Mouse (Mus musculus) lung, postnatal 10 days (tissue): ENCODE measurements around the gene Bpifb4.

Experiments used
- DNase-seq: peaks from one replicate; pipeline ENCODE4 v3.0.0; 2021

Gene Bpifb4

DNA sequence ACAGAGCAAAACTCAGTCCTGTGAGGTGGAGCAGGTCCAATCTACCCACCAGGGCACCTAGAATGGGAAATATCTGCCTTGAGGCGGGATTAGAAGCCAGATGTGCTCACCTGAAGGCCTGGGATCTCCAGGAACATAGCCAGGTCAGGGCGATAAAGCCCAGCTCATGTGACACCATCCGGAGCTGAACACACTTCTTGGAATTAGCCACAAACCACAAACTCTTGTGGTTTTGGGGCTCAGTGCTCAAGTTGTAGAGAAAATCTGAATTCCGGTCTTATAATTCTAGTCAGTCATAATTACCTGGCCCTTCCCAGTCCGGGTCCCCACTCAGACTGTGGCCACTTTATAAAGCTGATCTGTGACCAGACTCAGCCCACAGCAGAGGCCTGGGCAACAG, at the start of gene Bpifb4:
Gene Bpifb4 (plus strand): TSS at position 370 of the 400 bp plus-strand sequence.
- DNase-seq = no peak

DNA sequence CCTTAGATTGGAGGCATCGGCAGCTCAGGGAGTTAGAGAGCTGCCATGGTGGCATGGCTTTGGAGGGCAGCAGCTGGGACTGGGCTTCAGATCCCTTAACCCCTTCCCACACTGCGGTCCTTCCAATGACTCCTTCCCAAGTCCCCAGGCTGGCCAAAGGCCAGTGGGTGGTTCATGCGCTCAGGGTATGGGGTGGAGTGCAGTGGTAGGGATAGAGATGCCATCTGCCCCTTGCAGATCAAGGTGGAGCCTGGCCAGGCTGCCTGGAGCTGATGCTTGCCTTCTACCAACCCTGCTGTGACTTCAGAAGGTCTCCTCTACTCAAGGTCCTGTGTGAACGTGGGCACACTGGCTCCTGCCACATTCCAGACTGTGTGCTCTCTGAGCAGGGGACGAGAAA, 38.9 kb upstream of the Bpifb4 start:
- no peak for DNase-seq

DNA sequence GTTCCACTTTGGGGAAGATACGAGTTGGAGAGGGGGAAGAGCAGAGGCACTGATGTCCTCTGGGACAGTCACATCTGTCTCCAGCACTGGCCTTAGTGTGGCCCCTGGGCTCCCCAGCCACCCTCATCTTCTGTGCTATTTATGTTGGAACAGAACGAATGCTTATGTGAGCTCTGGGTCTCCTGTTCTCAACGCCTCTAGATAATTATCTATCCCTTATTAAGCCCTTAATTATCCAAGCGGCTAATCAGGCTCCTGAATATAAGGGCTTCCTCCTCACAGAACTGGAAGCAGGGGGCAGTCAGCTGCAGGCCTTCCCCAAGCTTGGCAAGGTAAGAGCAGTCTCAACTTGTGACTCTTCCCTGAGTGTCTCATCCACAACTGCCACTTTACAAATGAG, 37.9 kb upstream of the Bpifb4 start, which contains the start of gene Bpifb6:
Gene Bpifb6 (plus strand): TSS at position 301 of the 400 bp plus-strand sequence.
- DNase-seq = no peak

DNA sequence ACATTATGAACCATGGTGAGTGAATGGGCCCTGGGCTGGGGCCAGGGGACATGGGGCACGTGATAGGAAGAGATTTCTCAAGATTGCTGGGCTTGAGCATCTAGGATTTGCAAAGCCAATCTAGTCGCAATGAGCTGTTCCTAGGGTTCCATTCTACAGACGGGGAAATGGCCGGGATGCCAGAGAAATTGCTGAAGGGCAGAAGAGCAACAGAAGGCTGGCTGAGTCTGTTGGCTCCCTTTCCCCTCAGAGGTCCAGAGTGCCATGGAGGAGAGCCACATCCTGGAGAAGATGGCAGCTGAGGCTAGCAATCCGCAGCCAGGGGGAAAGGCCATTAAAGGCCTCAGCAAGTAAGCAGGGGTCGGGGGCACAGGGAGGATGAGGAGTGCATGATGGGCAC, 35.3 kb upstream of the Bpifb4 start:
- no peak for DNase-seq

DNA sequence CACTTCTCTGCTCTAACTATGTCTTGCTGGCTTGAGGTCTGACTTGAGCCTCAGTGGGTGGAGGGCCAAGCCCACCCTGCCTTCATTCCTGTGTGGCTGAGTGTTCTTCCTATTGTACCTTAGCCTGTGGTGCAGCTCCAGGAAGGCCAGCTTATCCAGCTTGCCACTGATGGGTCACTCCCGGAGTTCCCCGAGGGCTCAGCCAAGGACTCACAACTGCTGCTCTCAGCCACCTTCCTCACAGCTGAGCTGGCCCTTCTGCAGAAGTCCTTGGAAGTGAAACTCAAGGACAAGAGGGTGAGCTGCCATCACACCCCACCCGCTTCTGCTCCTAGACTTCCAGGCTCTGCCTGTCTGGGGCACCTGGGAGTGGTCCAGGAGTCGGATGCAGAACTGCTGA, 31.4 kb upstream of the Bpifb4 start:
- DNase-seq = no peak

DNA sequence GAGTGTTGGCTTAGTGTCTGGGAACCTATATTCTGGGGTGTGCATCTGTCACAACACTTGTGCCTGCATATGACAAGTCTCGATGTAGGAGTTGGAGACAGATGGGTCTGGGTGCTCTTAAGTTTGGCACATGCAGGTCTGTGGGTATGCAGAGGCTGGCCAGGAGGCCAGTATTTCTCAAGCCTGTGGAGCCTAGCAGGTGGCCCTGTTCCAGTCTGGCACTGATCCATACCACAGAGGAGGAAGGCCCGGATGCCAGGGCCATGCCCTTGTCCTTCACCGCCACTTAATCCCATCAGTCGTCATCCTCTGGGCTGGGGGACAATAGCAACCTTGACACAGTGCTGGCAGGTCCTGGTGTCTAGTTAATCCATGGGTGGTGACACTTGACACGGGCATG, 23.9 kb upstream of the Bpifb4 start:
- DNase-seq = peak; percentile 11

DNA sequence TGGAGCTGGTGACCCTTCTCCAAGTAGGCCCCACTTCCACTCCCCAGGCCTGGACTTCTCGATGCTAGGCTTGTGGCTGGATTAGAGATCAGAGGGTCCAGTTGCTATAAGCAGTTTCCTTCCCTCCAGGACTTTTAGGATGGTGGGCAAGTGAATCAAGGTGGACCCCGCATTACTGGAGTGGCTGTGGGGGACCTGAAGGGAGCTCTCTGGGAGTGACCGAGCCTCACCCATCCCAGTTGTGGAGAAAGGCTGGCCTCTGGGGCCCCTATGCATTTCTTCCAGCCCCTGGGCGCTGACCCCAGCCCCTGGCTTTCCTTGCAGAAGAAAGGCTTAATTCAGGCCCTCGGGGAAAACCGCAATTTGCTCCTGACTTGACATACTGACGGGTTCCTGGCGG, 20.1 kb upstream of the Bpifb4 start, which contains the start of gene Bpifb3:
Gene Bpifb3 (plus strand): TSS at position 301 of the 400 bp plus-strand sequence.
- no peak for DNase-seq

DNA sequence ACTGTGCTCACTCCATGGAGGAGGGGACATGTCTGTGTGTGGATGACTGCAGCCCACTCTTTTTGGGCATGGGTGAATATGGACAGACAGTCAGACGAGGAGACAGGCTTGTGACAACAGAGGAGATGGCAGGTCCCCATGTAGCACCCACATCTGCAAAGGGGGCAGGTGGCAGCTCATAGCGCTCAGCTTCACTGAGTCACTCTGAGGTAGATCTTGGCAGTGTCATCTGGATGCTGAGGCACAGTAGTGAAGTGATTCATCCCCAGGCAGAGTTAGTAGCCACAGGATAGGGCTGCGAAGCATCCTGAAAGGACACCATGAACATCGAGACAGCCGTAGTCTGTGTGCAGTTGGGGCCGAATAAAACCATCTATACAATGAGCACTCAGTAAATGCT, 16.8 kb upstream of the Bpifb4 start:
- no peak for DNase-seq

DNA sequence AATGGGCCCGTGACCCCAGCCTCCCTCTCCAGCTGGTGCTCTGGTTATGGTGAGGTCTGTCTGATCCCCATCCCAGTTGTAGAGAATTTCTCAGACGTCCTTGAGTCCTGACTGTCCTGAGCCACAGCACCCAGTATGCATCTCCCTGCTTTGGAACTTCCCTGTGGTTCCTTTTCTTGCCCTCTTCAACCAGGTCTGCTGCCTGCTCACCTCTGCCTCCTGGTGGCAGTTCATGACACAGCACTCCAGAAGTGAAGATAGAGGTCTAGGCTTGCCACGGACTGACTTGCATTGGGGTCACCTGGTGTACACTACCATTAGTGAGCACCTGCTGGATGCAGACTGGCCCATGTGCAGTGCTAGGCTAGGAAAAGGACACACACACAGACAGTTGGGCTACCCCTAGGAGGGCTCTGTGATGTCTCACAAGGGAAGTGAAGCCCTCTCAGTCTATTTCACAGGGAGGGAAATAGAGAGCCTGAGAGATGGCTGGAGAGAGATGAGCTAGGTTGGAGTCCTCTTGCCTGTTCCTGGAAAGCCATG, 8.1 kb upstream of the Bpifb4 start:
- DNase-seq = peak; percentile 55

DNA sequence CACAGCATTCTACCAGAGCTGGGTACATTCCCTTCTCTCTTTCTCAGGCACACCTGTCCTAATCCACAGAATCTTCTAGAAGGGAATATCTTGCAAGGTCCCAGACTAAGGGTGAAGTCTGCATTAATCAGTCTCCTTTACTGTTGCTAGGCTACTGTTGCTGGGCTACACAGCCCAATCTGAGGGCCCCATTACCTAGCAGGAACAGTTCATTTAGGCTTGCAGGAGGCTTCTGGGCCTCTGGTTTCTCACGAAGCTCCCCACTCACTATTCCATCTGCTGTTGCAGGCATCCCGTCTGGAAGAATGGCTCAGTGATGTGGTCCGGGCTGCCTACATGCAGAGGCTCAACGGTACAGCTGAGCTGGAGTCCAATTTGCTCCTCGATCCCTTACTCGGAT, 6.9 kb upstream of the Bpifb4 start:
- DNase-seq = no peak

DNA sequence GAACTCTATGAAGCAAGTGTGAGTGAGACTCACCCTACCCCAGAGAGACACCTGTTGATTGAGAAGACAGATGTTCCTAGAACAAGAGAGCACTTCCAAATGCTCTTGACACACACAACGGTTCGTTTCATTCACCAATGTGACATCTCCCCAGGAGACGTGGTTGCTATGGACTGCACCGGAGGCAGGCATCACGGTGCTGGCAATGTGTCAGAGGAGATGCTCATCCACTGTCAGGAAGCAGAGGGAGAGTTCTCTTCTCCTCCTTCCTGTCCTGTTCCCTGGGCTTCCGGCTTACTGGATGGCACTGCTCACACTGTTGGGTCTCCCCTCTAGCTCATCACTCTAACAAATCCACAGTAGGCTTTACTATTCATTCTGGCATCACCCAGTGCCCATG, 4.7 kb upstream of the Bpifb4 start:
- DNase-seq = no peak

DNA sequence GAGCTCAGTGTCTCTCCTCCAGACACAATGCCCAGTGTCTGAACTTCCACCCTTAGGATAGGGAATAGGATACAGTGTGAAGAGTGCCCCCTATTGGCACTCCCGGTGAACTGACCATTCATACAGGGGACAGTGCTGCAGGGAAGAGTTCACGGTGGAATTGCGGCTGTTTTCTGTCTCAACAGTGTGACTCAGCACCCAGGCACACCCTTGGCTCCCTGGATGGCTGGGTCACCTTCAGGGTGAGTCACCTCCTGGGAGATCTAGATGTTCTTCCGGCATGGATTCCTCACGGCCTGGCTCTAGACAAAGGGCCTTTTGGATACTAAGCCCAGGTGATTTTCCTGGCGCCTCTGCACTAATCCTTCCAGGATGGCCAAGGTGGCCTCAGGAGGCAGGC, 2.7 kb upstream of the Bpifb4 start:
- DNase-seq = no peak

DNA sequence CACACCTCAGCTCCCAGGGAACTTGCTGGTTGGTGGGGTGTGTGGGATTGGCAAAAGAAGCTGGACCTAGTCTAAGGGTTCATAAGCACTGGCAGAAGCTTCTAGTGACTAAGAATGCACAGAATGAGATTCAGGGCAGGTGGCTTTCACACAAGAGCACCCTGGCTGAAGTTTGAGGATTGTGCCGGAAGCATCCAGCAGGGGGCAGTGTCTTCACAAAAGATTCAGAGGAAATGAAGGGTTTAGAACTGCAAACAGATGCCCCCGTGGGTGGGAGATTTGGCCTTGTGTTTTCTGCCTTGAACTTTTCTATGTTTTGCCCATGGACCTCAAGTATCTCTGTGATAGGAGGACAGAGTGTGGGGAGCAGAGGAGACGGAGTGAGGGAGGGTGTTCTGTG, 5.5 kb downstream of the Bpifb4 start:
- peak; percentile 65 for DNase-seq

DNA sequence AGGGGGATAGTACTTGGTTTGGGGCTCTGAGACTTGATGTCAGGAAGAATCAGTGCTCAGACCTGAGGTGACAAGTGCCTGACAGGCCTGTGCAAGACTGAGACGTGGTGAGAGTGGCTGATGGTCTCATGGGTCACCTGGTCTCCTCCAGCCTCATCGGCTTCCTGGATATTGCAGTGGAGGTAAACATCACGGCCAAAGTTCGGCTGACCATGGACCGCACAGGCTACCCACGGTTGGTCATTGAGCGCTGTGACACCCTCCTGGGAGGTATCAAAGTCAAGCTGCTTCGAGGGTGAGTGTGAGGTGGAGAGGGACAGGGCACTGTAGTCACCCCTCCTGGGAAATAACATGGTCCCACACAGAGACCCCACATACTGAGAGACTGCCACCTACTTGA, 6.6 kb downstream of the Bpifb4 start:
- DNase-seq = no peak

DNA sequence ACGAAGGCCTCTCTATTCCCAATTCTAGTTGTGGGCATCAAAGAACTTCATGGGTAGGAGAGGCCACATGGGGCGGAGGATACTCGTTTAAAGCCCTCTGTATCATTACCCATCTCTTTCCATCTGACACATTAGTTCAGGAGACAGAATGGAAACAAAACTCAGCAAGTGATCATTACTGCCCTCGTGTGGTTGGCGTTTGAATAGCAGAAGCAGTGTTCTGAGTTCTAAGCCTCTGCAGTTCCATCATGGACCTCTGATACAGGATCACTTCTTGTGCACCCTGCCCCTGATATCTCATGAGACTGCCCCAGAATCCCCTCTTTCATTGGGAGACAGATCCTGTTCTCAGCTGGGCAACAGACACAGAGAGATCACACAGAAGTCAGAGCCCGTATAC, 14.9 kb downstream of the Bpifb4 start:
- peak; percentile 70 for DNase-seq

DNA sequence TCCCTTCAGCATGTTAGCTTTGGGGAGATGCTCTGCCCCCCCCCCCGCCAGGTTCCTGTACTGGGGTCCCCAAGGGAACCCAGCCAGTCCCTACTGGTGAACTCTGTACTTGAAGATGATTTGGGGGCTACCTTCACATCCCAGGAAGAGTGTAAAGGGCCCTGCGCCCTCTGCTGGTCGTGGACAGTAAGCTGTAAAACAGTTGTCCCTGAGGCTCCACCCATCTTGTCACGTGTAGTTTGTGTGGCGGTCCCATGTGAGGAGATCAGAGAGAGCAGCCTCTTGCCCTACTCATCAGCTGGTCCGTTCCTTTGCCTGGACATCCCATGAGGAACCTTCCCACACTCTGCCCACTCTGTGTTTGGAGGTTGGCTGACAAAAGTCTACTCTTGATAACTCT, 15.8 kb downstream of the Bpifb4 start:
- DNase-seq = peak; percentile 60

DNA sequence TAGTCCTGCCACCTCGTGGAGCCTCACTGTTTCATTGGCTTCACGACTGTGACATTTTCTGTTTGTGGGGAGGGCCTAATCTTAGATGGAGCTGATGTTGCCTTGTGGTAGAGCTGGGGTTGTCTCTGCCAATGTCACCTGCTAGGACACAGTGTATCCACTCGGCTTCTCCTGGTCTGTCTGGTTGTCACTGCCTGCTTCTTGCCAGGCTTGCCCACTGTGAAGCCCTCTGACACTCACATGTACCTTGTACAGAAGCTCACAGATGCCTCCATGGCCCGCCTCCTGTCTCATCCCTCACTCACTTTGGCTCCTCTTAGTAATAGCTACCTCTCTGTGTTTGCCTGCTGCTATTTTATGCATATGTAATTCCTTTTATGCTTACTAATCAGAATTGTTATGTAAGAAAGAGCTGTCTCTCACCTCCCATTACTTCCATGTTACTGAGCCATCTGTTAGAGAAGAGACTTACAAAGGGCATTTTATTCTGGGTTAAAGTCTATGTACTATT, 24.9 kb downstream of the Bpifb4 start:
- no peak for DNase-seq

DNA sequence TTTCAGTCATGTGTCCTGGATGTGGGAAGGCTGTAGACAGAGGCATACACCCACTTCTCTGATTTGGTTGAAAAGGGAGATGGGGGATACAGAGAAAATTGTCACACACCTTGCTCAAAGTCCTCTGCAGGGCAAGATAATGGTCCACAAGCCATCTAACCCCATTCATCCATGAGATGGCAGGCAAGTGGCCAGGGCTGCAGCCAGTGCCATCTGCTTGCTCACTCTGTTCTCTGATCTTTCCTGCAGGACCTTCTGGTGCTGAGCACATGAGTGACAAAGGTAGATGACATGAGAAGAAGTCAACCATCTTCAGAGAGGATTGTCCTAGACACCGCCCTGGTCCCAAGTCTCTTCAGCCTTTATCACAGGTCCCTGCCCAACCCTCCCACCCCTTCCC, 25.3 kb downstream of the Bpifb4 start:
- DNase-seq = no peak

DNA sequence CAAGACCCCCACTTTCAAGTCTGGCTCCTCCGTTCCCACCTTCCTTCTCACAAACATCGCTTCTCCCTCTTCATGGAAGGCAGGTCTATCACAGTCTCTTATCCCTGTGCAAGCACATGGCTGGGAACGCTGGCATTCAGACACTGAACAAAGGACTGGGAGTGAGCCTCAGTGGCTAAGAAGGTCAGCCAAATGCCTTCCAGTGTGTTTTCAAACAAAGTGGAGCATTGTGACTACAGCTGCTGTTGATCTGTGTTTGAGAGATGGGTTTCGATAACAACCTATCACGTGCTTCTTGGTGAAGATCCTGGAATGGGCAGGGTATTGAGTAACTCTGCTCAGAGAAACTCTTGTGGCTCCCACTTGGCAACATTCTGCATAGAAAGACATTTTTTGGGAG, 32.2 kb downstream of the Bpifb4 start:
- peak; percentile 40 for DNase-seq

DNA sequence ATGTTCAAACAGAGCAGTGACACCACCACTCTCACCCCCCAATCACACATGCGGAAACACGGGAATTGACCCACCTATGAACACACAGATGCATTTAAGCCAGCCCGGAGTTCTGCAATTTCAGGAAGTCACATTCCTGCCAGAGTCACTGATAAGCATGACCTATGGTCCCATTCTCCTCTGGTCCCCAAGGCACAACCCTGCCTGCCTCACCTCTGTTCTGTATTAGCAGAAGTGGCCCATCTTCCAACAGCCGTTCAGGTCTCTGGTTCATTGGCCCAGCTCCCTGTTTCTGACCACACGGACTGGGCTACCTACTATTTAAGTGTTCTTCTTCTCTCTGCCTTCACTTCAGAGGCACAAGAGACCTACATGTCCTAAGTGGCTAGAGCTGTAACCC, 36.6 kb downstream of the Bpifb4 start, which contains the start of gene Bpifa6:
Gene Bpifa6 (plus strand): TSS at position 364 of the 400 bp plus-strand sequence.
- DNase-seq = no peak

DNA sequence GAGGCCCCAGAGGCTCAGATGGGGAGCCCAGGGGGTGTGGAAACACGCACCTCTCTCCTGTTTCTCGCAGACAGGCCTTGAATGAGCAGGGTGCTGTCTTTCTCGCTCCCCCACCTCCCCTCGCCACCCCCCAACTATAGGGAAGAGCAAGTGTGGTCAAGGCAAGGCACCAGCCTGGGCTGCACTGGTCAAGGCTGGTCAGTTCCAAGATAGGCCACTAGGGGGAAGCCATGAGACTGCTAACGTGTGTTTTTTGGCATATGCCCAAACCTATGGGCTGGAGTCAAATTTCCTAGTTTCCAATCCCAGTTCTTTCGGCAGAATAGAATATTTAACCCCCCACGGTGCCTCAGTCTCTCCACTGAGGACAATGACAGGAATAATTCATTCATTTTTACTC, 57.8 kb downstream of the Bpifb4 start:
- peak; percentile 87 for DNase-seq

DNA sequence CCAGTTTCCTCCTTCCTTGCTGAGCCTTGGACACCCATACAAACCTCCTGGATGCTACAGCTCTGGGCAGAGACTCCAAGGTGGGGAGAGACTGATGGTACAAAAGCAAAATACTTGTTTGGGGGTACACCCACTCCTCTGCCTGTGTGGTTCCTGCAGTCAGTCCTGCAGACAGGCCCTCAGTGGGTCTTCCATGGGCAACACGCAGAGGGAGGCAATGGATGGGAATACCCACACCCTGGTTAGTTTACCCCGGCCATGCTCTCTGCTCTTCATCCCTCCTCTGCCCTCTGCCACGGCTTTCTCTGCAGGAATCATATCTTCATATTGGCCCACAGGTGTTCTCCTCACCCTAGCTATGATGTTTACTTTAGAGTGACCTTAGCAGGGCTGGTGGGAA, 62.5 kb downstream of the Bpifb4 start:
- DNase-seq = no peak

DNA sequence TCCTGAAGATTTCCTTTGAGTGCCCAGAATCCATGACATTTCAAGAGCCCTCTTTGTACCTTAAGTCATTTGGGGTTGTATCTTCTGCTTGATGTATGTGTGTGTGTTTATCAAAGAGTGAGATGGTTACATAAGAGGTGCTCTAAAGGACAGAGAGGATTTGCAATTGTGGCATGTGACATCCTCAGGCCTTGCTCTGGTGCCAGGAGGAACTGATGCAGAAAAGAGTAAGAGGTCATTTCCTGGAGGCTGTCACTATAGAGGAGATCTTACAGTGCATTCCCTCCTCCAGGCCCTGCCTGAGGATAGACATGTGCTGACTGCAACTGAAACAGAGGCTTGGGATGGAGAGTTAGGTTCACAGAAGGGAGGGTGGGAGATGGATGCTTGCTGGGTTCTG, 63.0 kb downstream of the Bpifb4 start:
- peak; percentile 7 for DNase-seq

DNA sequence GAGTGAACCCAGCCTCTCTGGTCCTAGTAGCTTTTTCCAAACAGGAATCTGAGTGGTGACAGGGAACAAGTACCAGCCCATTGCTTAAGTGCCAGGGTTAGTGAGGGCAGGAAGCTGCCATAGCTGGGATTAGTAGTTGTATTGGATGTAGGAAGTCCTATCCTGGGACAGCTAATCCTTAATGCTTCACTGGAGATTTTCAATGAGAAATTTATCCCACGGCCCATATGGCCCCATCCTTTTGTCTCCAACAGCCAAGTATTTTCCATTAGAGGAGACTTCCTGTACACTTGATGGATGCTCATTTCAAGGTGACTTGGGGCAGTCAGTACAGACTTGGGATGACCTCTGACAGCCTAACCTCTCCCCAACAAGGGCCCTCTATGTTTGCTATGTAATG, 66.4 kb downstream of the Bpifb4 start:
- DNase-seq = no peak

DNA sequence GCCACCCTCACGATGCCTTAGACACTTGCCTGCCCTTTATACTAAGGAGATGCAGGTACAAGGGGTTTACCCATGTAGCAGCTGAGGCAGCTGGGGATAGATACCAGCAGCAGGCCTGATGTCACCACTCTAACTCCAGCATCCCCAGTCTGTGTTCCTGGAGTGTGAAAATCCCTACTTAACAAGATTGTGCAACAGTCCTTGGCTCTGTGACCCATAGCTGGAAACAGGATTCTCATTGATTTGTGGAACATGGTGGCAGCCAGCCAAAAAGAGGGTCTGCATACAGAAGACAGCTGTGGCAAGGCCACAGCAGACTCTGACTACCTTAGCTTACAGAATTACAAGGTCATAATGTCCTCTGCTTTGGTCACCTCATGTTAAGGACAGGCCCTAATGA, 67.1 kb downstream of the Bpifb4 start:
- DNase-seq = peak; percentile 20
